Mouse (Mus musculus): Measurements from ENCODE around the gene Osbpl3. TPM values are rescaled to one million over a fixed set of nuclear protein-coding genes. Genes with fewer than 3 reads are reported as not detected.

Osbpl3 gene
- 9.7 and 10.6 TPM in 2 replicates for polyA plus RNA-seq (2014; fragmentation: Nextera tagmentation; extraction: Ambion mirVana)

DNA sequence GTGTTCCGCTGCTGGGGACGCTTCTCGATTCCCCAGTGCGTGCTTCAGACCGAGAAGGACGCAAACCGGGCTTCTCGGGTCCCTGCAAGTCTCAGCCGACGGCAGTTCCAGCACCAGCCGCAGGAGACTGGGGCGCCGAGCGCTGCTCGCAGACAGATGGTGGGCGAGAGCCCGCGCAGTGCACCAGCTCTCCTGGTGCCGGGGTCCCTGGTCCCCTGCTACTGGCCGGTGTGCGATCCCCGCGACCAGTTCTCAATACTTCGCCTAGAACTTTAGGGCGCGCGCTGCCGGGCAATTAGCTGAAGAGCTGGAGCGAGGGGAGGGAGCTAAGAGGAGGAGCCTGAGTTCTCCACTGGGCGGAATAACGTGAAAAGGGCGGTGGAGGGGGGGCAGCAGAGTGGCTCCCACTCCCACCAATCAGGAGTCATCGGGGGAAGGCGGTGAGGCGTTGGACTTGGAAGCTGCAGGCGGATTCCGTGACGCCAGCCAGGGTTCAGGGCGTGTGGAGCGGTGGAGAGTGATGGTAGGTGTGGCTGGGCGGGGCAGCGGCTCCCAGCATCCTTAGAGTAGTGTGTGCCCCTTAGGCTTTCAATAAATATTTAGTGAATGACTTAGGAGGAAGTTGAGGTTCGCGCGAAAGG, at the start of gene Osbpl3:
Gene Osbpl3 (minus strand): TSS at position 373 of the 641 bp plus-strand sequence.
- Histone ChIP-seq H3K4me2 (ENCODE audit: low read depth, low read length) (peak within 1 kb of the TSS; percentile 93), H3K4me1 (ENCODE audit: control insufficient read depth, insufficient read depth, low read length) (peaks cover 11% of the 10 kb centered on the region; the same call in 1 of the 2 replicates), H3K4me3 (ENCODE audit: low read depth, low read length) (peak within 1 kb of the TSS; percentile 77), H3K9me3 (ENCODE audit: control insufficient read depth, low read length) (no peaks in the 10 kb centered on the region), H3K27me3 (replicated peaks; ENCODE audit: control insufficient read depth, insufficient read depth, low read length) (no peaks in the 10 kb centered on the region), H3K36me3 (ENCODE audit: control insufficient read depth, insufficient read depth, low read length) (no peaks in the 10 kb centered on the region), H3K27ac (replicated peaks; ENCODE audit: low read depth, low read length) (peak within 1 kb of the TSS; percentile 81), H3K9ac (ENCODE audit: low read depth, low read length) (peak within 1 kb of the TSS; percentile 79)
- 0% methylated on average over 34 of the region's 45 CpGs for WGBS
- ATAC-seq (ENCODE audit: low read depth), result peak; percentile 98
- peak; percentile 98 for DNase-seq (ENCODE audit: low spot score)

DNA sequence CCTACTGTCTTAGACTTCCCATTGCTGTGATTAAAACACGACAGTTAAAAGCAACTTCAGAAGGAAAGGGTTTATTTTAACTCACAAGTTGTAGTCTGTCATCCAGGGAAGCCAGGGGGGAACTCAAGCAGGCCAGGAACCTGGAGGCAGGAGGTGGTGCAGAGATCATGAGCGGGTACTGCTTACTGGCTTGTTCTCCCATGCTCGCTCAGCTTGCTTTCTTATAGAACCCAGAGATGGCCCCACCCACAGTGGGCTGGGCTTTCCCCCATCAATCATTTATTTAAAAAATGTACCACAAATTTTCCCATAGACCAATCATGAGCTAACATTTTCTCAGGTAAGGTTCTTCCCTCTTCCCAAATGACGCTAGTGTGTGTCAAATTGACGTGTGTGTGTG, 49.5 kb upstream of the Osbpl3 start:
- no peak for ATAC-seq (ENCODE audit: low read depth)

DNA sequence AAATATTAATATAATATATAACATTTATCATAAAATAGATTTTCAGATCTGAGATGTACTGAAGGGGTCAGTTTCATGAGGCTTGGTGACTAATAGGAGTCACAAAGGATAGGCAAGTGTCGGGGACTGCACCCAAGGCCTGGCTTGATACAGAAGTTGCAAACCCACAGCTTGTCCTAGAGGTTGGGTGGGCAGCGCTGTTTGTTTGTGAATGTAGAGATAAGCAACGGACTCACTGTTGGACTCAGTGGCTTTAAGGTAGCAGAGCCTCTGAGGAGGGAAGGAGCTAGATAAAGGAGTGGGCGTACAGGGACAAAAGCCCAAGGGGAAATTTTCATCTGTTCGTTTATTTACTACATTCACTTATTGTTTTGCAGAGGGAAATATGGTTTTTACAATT, 48.7 kb upstream of the Osbpl3 start:
- DNase-seq (ENCODE audit: low spot score) (no peak), ATAC-seq (ENCODE audit: low read depth) (no peak)
- no peak overlapping the region for H3K9ac ChIP-seq (ENCODE audit: low read depth, low read length)
- H3K27me3 ChIP-seq (replicated peaks; ENCODE audit: control insufficient read depth, insufficient read depth, low read length), result no peaks in the 10 kb centered on the region
- no peaks in the 10 kb centered on the region for H3K36me3 ChIP-seq (ENCODE audit: control insufficient read depth, insufficient read depth, low read length)
- no peaks in the 10 kb centered on the region for H3K4me1 ChIP-seq (ENCODE audit: control insufficient read depth, insufficient read depth, low read length)
- no peak overlapping the region for H3K4me2 ChIP-seq (ENCODE audit: low read depth, low read length)
- H3K4me3 ChIP-seq (ENCODE audit: low read depth, low read length), result no peak overlapping the region
- H3K27ac ChIP-seq (replicated peaks; ENCODE audit: low read depth, low read length), result no peak overlapping the region
- WGBS, result 79% methylated on average over 5 of the region's 5 CpGs
- H3K9me3 ChIP-seq (ENCODE audit: control insufficient read depth, low read length), result no peaks in the 10 kb centered on the region

More for the DNA sequence above, 49.5 kb upstream of the Osbpl3 start:
- Histone ChIP-seq H3K4me2 (ENCODE audit: low read depth, low read length) (no peak overlapping the region), H3K27me3 (replicated peaks; ENCODE audit: control insufficient read depth, insufficient read depth, low read length) (no peaks in the 10 kb centered on the region), H3K4me3 (ENCODE audit: low read depth, low read length) (no peak overlapping the region), H3K4me1 (ENCODE audit: control insufficient read depth, insufficient read depth, low read length) (no peaks in the 10 kb centered on the region), H3K27ac (replicated peaks; ENCODE audit: low read depth, low read length) (no peak overlapping the region), H3K9ac (ENCODE audit: low read depth, low read length) (no peak overlapping the region), H3K9me3 (ENCODE audit: control insufficient read depth, low read length) (no peaks in the 10 kb centered on the region), H3K36me3 (ENCODE audit: control insufficient read depth, insufficient read depth, low read length) (no peaks in the 10 kb centered on the region)
- WGBS, result 81% methylated on average over 5 of the region's 5 CpGs
- DNase-seq (ENCODE audit: low spot score), result no peak

DNA sequence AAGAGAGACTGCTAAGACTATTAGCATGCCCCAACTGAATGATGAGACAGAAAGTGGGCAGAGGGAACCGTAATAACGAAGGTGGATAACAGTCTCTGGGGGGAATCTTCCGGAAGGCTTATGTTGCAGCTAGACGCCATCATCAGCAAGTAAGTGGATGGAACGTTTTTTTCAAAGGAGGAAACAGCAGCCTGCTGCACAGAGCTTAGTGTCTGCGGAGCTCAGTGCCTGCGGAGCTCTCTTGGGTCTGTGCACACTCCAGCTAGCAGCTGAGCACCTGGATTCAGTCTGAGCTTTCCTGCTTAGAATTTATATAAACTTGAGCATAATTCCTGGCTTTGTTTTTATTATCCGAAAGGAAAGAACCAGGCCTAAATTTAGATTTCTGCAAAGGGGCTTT, 47.8 kb upstream of the Osbpl3 start:
- no peak overlapping the region for H3K4me2 ChIP-seq (ENCODE audit: low read depth, low read length)
- peak; percentile 66 for DNase-seq (ENCODE audit: low spot score)
- no peaks in the 10 kb centered on the region for H3K4me1 ChIP-seq (ENCODE audit: control insufficient read depth, insufficient read depth, low read length)
- H3K9me3 ChIP-seq (ENCODE audit: control insufficient read depth, low read length), result no peaks in the 10 kb centered on the region
- H3K27ac ChIP-seq (replicated peaks; ENCODE audit: low read depth, low read length), result no peak overlapping the region; the same call in 1 of the 2 replicates
- no peak overlapping the region for H3K4me3 ChIP-seq (ENCODE audit: low read depth, low read length)
- H3K36me3 ChIP-seq (ENCODE audit: control insufficient read depth, insufficient read depth, low read length), result no peaks in the 10 kb centered on the region
- 0 out of 2 replicates have a peak overlapping the region, but pooled peaks have one; percentile 20 for H3K9ac ChIP-seq (ENCODE audit: low read depth, low read length)
- peak; percentile 76; the same call in 1 of the 2 replicates for ATAC-seq (ENCODE audit: low read depth)
- WGBS, result 32% methylated on average over 8 of the region's 8 CpGs
- H3K27me3 ChIP-seq (replicated peaks; ENCODE audit: control insufficient read depth, insufficient read depth, low read length), result no peaks in the 10 kb centered on the region

DNA sequence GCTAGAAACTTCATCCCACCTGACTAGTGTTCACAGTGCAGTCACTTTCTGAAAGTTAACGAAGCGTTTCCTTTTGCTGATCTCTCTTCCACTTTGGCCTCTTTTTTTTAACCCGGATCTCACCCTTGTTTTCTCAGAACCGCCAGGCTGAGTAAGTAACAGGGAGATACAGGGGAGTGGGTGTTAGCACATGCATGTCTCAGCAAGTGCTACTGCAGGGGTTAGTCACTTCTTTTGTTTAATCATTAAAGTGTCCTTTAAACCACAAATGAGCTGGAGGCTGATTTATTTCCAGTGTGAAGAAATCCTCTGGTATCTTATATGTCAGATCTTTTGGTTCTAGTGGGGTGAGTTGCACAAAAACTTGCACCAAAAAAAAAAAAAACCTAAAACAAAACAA, 47.0 kb upstream of the Osbpl3 start:
- no peaks in the 10 kb centered on the region for H3K36me3 ChIP-seq (ENCODE audit: control insufficient read depth, insufficient read depth, low read length)
- no peak overlapping the region for H3K4me3 ChIP-seq (ENCODE audit: low read depth, low read length)
- ATAC-seq (ENCODE audit: low read depth), result no peak
- no peaks in the 10 kb centered on the region for H3K27me3 ChIP-seq (replicated peaks; ENCODE audit: control insufficient read depth, insufficient read depth, low read length)
- H3K27ac ChIP-seq (replicated peaks; ENCODE audit: low read depth, low read length), result no peak overlapping the region
- WGBS, result 65% methylated on average over 4 of the region's 4 CpGs
- H3K9me3 ChIP-seq (ENCODE audit: control insufficient read depth, low read length), result no peaks in the 10 kb centered on the region
- no peak overlapping the region for H3K9ac ChIP-seq (ENCODE audit: low read depth, low read length)
- no peak overlapping the region for H3K4me2 ChIP-seq (ENCODE audit: low read depth, low read length)
- no peak for DNase-seq (ENCODE audit: low spot score)
- no peaks in the 10 kb centered on the region for H3K4me1 ChIP-seq (ENCODE audit: control insufficient read depth, insufficient read depth, low read length)

DNA sequence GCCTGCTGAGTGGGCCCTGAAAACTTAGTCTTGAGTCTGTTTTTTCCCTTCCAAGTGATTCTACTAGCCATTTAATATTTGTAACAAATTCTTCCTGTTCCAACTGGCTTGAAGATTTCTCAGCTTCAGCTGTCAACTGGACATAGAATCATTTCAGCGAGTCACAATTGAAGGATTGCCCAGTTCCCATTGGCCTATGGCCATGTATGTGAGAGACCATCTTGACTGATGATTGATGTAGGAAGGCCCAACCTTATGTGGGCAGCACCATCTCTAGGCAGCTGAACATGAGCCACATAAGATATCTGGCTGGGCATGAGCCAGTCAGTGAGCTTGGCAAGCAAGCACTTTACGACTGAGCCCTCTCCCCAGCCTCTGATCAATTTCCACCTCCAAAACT, 42.3 kb upstream of the Osbpl3 start:
- no peak for DNase-seq (ENCODE audit: low spot score)
- H3K4me2 ChIP-seq (ENCODE audit: low read depth, low read length), result no peak overlapping the region
- no peak overlapping the region for H3K4me3 ChIP-seq (ENCODE audit: low read depth, low read length)
- H3K27me3 ChIP-seq (replicated peaks; ENCODE audit: control insufficient read depth, insufficient read depth, low read length), result no peaks in the 10 kb centered on the region
- ATAC-seq (ENCODE audit: low read depth), result no peak
- no peaks in the 10 kb centered on the region for H3K36me3 ChIP-seq (ENCODE audit: control insufficient read depth, insufficient read depth, low read length)
- H3K4me1 ChIP-seq (ENCODE audit: control insufficient read depth, insufficient read depth, low read length), result no peaks in the 10 kb centered on the region
- H3K27ac ChIP-seq (replicated peaks; ENCODE audit: low read depth, low read length), result no peak overlapping the region
- 87% methylated on average over 2 of the region's 2 CpGs for WGBS
- no peak overlapping the region for H3K9ac ChIP-seq (ENCODE audit: low read depth, low read length)
- H3K9me3 ChIP-seq (ENCODE audit: control insufficient read depth, low read length), result no peaks in the 10 kb centered on the region

DNA sequence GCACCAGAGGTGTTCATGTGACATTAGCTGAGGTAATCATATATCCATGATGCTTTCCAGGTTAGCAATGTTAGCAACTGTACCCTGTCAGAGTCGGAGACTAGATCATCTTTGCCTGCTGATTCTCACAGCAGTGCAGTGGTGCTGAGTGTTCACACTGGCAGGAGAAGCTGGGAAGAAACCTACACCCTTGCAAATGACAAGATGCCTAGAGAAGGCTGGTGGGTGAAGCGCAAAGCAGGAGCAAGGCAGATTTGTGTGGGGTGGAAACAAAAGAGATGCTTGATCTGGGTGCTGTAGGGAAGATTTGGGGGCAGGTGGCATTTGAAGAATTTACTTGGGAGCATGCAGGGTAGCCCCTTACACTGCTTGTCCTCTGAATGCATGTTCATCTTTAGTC, 34.5 kb upstream of the Osbpl3 start:
- H3K9me3 ChIP-seq (ENCODE audit: control insufficient read depth, low read length), result no peaks in the 10 kb centered on the region
- 69% methylated on average over 2 of the region's 2 CpGs for WGBS
- H3K27me3 ChIP-seq (replicated peaks; ENCODE audit: control insufficient read depth, insufficient read depth, low read length), result no peaks in the 10 kb centered on the region
- H3K27ac ChIP-seq (replicated peaks; ENCODE audit: low read depth, low read length), result no peak overlapping the region
- no peak overlapping the region for H3K4me3 ChIP-seq (ENCODE audit: low read depth, low read length)
- ATAC-seq (ENCODE audit: low read depth) (no peak), DNase-seq (ENCODE audit: low spot score) (no peak)
- H3K4me2 ChIP-seq (ENCODE audit: low read depth, low read length), result no peak overlapping the region
- H3K9ac ChIP-seq (ENCODE audit: low read depth, low read length), result no peak overlapping the region
- H3K36me3 ChIP-seq (ENCODE audit: control insufficient read depth, insufficient read depth, low read length), result no peaks in the 10 kb centered on the region
- H3K4me1 ChIP-seq (ENCODE audit: control insufficient read depth, insufficient read depth, low read length), result no peaks in the 10 kb centered on the region

DNA sequence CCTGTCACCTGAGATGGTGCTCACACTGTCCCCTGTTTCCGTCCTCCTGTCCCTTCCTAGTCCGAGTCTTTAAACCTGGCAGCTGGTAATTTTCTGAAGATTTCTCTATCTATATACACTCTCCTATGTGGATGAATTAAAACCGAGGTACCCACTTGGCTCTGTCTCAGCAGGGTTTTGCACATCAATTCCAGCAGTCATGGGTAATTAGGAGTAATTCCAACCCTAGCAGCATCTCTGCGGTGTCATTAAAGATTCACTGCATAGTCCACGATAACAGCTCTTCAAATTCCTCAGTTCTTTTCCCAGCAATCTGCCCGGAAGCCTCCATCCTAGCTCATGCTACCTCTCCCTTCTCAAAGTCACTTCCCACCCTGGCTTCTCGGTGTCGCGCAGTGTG, 33.4 kb upstream of the Osbpl3 start:
- Histone ChIP-seq H3K27ac (replicated peaks; ENCODE audit: low read depth, low read length) (no peak overlapping the region), H3K36me3 (ENCODE audit: control insufficient read depth, insufficient read depth, low read length) (no peaks in the 10 kb centered on the region), H3K27me3 (replicated peaks; ENCODE audit: control insufficient read depth, insufficient read depth, low read length) (no peaks in the 10 kb centered on the region), H3K9me3 (ENCODE audit: control insufficient read depth, low read length) (no peaks in the 10 kb centered on the region), H3K4me2 (ENCODE audit: low read depth, low read length) (no peak overlapping the region), H3K9ac (ENCODE audit: low read depth, low read length) (no peak overlapping the region), H3K4me1 (ENCODE audit: control insufficient read depth, insufficient read depth, low read length) (no peaks in the 10 kb centered on the region), H3K4me3 (ENCODE audit: low read depth, low read length) (no peak overlapping the region)
- DNase-seq (ENCODE audit: low spot score), result no peak
- 66% methylated on average over 9 of the region's 9 CpGs for WGBS
- no peak for ATAC-seq (ENCODE audit: low read depth)
